Mouse (Mus musculus) layer of hippocampus, adult 11-12 months (tissue): ENCODE results near the gene Prkar2a.

Source experiments
- DNase-seq: peaks from one replicate; pipeline ENCODE4 v3.0.0; 2022; ENCODE audit warnings: low spot score

Prkar2a gene

DNA sequence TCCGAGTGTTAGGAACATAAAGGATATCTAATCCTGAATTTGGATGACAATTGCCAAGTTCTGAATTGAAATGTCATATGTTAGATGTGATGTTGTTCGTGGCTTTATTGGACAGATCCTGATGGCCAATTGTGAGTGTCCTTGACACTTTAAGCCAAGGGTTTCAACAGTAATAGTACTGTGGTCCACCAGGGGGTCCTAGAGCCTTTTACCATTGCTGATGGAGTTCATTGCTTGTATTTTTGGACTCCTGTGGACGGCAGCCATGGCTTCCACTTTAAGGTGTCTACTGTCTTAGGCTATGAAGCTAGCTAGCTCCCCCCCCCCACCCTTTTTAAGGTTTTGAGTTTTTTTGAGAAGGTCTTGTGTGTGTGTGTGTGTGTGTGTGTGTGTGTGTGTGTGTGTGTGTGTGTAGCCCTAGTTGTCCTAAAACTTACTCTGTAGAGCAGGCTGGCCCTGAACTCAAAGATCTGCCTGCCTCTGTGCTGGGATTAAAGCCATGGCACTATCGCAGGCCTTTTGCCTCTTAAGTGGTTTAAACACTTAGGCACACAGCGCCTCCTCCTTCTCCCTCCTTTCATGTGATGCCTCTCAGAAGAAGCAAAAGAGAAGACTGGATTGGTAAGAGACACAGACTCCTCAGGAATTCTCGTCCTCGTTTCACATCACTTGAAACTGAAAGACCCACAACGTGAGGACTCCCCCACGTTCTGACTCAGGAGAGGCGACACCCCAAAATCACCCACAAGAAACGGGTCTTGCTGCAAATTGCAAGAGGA is 63.2 kb downstream of the Prkar2a start:
- DNase-seq: no peak

GRCm38 (mm10) chr9:108753326-108753725 is 64.2 kb downstream of the Prkar2a start:
- peak; percentile 68 for DNase-seq

DNA sequence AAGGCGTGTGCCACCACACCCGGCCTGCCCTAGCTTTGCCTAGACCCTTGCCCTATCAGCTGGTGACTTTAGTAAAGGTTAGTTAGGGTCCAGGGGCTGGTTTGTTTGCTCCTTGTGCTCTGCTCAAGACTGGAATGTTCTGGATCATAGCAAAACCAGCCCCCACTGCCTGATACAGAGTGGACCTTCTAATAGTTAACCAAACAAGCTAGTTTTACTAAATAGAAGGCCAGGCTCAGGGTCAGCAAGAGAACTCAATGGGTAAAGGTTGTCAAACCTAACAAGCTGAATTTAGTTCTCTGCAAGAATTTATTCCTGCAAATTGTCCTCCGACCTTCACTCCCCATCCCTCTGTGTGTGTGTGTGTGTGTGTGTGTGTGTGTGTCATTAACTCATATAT is 64.9 kb downstream of the Prkar2a start:
- no peak for DNase-seq

GRCm38 (mm10) chr9:108754423-108754822 is 65.3 kb downstream of the Prkar2a start:
- DNase-seq: peak; percentile 71

GRCm38 (mm10) chr9:108757406-108757805 is 68.3 kb downstream of the Prkar2a start:
- no peak for DNase-seq

- no peak for DNase-seq
Observed at GRCm38 (mm10) chr9:108759121-108759520, 70.0 kb downstream of the Prkar2a start.

GRCm38 (mm10) chr9:108759805-108760204 is 70.7 kb downstream of the Prkar2a start:
- DNase-seq: no peak

DNA sequence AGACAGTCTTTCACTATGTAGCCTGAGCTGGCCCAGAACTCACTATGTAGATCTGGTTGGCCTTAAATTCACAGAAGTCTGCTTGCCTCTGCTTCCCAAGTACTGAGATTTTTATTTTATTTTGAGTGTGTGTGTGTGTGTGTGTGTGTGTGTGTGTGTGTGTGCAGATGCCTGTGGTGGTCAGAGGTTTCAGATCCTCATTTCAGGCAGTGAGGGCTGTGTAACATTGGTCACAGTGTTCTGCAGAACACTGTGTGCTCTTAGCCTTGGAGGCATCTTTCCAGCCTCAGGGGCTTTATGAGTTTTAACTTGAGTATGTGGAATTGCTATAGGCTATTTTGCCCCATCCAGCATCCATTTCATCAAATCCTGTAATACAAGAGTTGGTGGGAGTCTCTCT is 72.4 kb downstream of the Prkar2a start:
- no peak for DNase-seq

- DNase-seq: no peak
Observed at GRCm38 (mm10) chr9:108764971-108765370, 75.9 kb downstream of the Prkar2a start.

GRCm38 (mm10) chr9:108776614-108777013 is 87.5 kb downstream of the Prkar2a start:
- no peak for DNase-seq

DNA sequence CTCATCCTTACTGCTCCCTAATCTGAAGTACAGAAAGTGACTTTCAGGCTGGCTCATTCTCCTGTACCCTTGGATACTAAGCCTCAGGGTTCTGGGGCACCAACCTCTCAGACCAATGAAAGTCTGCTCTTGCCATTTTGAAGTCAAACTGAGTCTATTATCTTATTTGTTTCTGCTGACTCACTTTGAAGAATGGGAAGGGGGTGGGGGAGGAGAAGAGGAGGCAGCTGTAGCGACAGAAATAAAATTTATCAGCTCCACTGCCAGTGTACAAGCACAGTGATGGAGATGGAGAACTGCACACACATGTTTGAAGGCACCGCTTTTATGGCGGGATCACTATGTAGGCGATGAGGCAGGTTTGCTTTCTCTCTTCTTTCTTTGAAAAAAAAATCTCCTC is 88.2 kb downstream of the Prkar2a start:
- no peak for DNase-seq

DNA sequence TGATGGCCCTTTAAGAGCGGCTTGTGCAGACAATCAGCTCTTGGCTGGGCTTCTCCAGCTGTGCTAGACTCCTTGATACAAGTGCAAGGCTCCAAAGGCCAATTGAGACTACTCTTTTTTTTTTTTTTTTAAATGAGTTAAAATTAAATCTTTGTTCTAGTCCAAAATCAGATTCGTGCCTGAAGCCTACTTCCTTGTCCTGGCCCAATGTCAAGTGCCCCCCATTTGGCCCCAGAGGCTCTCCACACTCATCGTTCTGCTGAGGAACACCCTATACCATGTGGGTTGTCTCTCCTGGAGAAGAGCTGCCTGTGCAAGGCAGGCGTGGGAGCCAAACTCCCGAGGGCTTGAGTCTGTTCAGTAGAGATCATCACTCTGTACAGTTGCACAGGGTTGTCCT is 91.8 kb downstream of the Prkar2a start:
- DNase-seq: no peak

DNA sequence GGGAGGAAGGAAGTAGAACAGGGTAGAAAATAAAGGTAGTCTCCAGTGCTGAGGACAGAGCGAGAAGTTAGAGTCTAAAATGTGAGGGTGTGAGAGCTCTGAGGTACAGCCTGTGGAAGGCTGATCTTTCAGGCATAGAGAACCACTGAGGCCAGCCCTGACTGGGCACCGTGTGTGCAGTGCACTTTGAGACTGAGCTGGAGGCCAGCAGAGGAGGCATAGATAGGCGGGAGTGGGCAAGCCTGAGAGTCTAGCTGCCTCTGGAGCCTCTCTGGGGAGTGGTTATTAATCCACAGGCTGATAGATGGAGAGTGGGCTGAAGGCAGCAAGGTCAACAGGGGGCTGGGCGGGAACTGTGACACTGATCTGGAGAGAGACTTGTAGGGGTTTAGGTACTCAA is 92.8 kb downstream of the Prkar2a start:
- no peak for DNase-seq

GRCm38 (mm10) chr9:108782836-108783547 is 93.9 kb downstream of the Prkar2a start:
- no peak for DNase-seq

DNA sequence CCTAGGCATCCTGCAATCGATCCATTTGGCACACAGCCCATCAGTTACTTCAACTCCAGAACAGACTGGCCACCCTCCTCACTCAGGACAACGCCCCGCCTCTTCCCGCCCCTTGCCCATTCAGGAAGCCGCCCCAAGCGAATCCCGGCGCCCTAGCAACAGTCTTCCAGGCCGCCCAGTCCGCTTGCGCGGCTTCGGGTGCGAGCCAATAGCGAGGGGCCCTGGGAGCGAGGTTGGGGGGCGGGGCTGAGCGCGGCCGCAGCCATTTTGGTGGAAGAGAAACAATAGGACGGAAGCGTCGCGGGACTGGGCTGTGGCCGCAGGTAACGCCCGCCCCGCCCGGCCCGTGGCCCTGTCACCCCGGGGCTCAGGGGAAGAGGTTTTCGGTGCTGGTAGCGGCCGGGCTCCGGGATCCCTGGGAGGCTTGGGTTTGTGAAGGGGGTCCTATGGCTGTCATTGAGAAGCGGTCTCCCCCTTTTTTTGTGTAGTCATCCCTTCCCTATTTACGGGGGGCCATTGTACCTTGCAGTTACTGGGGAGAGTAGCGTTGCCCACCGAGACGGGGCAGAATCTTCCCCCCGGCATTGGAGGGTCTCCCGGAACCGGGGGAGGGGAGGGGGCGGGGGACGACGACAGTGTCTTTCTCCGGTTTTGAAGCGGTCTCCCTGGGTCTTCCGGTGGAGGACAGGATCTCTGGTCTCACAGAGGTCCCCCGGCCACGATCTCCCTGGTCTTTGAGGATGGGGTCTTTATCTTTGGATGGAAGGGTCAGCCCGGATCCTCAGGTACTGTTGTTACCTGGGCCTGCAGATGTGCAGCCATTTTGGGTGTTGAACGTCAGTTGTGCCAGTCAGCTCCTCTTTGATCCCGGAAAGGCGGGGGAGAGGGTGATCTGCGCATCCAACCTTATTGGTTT is 94.7 kb downstream of the Prkar2a start, which contains the start of gene Ip6k2:
Gene Ip6k2 (plus strand): TSS at position 249 of the 916 bp plus-strand sequence.
- DNase-seq: peak; percentile 96

DNA sequence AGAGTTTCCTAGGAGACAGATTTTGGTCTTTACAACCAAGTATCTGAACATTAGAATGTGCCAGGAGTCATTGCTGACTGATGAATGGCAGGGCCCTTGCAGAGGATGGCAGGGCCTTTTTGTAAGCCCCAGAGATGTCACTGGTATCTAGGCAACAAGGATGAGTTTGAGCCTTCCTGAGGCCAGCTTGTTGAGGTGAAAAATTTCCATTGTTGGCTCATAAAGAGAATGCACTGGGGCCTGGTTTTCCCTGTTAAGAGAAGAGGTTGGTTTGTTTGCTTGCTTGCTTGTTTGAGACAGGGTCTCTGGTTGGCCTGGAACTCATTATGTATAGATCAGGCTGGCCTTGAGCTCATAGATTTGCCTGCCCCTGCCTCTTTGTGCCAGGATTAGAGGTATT is 96.3 kb downstream of the Prkar2a start:
- no peak for DNase-seq

- no peak for DNase-seq
Observed at GRCm38 (mm10) chr9:108786494-108786893, 97.4 kb downstream of the Prkar2a start.

- no peak for DNase-seq
Observed at GRCm38 (mm10) chr9:108787080-108787479, 98.0 kb downstream of the Prkar2a start.

DNA sequence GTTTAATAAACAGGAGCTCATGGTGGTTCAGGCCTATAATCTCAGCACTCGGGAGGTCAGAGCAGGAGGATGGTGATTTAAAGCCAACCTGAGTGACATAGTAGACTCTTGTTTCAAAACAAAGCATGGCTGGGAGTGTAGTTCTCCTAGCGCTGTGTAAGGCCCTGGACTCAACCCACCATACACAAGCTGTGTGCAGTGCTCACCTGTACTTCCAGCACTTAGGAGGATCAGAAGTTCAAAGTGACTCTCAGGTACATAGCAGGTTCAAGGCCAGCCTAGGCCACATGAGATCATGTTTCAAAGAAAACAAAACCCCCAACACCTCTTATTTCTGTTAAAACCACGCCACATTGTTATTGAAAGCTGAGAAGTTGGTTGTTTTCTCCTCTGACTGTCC is 99.6 kb downstream of the Prkar2a start:
- DNase-seq: no peak

GRCm38 (mm10) chr9:108792307-108792706 is 103.2 kb downstream of the Prkar2a start:
- DNase-seq: no peak

- no peak for DNase-seq
Observed at GRCm38 (mm10) chr9:108792730-108793129, 103.6 kb downstream of the Prkar2a start.

GRCm38 (mm10) chr9:108795281-108795680 is 106.2 kb downstream of the Prkar2a start:
- DNase-seq: no peak
